Mouse (Mus musculus) G1E (cell line): ENCODE measurements around the gene Ackr2.

Source experiments
- CTCF ChIP-seq: IDR thresholded peaks from 2 replicates; pipeline ENCODE4 v1.5.1; 2012; ENCODE audit warnings: low read depth, low read length, inconsistent platforms, mixed read lengths
- GATA1 ChIP-seq: IDR thresholded peaks from 2 replicates; pipeline ENCODE4 v1.6.1; 2012; ENCODE audit warnings: borderline replicate concordance, low read length, inconsistent platforms, mixed read lengths
- POLR2AphosphoS5 ChIP-seq: IDR thresholded peaks from 2 replicates; pipeline ENCODE4 v1.6.1; 2012; ENCODE audit warnings: low read depth, low read length, inconsistent platforms; ENCODE audit not compliant: insufficient replicate concordance

GRCm38 (mm10) chr9:121905556-121906185, 7.5 kb downstream of the Ackr2 start:
- TF ChIP-seq POLR2AphosphoS5, result no peak
- TF ChIP-seq CTCF, result no peak
- TF ChIP-seq GATA1, result no peak
